Mouse (Mus musculus) brain, embryonic 18.5 days (tissue): ENCODE data around the gene Carmil3.
A peak's percentile ranks its signal among the peaks of the same experiment; 100 is the strongest.

Experiments
- DNase-seq: peaks from one replicate; pipeline ENCODE4 v3.0.0-alpha.2; 2012; ENCODE audit warnings: low read depth, low spot score

Carmil3 gene

DNA sequence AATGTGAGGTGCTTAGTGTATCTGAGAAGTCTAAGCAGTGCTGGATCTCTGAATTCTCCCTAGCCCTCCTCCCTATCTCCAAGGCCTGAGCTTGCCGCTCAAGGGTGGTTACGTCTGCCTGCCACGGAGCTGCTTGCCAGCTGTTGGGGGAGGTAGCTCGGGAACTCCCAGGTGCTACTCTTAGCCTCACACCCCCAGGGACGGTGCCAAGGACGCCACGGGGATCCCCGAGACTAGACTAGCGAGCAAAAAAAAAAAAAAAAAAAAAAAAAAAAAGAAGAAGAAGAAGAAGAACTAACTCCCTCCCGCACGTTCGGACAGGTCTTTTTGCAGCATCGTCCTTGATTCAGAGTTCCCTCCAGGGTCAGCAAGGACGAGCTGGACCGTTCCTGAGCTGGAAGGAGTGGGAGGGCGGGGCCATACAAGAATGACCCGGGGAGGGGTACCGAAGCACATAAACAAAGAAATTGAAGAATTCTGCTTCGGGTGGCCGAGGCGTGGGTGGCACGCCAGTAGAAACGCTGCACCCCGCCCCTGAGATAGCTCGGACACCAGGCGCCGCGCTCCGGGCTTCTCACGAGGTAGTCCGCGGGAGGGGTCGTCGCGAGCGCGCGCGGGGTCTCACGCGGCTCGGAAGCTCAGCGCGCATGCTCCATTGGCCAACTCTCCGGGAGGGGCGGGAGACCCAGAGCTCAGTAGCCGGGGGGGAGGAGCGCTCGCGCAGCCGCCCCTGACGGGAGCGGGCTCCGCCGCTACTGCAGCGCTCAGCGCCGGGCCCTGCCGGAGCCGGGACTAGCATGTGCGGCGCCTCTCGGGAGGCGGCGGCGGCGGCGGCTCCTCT, at the start of gene Carmil3:
TSS of gene Carmil3 (plus strand) at position 291 of the 841 bp plus-strand sequence.
- DNase-seq = peak; percentile 89

- no peak for DNase-seq
Measured at GRCm38 (mm10) chr14:55457693-55458092, 32.8 kb upstream of the Carmil3 start.

- no peak for DNase-seq
Measured at GRCm38 (mm10) chr14:55458273-55458672, 32.2 kb upstream of the Carmil3 start.

GRCm38 (mm10) chr14:55458761-55459160, 31.7 kb upstream of the Carmil3 start:
- DNase-seq = no peak

- no peak for DNase-seq
Measured at GRCm38 (mm10) chr14:55459796-55460195, 30.7 kb upstream of the Carmil3 start.

DNA sequence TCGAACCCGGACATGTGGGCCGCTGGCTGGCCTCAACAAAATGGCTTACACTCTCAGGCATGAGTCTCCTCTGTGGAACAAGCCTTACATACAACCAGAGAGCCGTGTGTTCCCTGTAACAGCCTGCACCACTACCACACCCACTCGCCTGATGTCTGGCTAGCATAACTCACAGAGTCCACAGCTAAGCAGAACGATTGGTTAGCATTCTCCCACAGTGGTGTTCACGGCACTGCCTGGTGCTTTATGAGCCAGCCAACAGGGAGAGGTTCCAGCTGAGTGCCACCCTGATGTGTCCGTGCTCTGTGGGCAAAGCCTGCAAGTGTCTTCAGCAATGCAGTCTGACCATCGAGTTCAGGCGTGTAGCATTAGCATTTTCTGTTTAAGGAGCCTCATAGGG, 30.2 kb upstream of the Carmil3 start:
- DNase-seq = no peak

DNA sequence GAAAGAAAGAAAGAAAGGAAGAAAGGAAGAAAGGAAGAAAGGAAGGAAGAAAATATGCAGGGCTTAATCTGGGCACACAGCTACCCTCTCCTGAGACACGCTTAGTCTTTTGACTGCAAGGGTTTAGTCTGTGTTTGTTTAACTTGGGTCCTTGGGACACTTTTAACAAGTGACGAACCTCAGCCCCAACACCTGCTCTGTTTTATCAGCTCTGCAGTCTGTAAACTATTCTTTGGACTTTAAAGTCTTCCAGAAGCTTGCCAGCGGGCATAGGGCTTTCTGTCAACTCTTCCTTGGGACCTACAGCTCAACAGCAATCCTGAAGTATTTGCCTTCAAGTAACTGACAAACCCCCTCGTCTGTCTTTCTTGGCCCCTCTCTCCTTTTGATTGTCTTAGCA, 28.7 kb upstream of the Carmil3 start:
- no peak for DNase-seq

DNA sequence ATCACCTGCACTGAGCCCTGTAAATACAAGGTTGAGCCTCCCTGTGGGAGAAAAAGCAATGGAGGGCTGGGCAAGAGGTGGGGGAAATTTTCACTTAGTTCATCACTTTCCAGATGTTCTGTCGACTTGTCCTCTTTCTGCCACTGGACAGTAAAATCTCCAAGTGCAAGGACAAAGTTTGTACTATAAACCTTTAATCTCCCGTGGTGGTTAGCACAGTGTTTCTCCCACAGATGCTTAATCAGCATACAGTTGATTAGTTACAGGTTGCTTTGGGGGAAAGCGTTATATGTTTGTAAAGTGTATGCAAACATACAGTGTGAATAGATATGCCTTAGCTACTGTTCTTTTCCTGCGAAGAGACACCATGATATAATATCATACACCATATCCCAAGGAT, 24.0 kb upstream of the Carmil3 start:
- no peak for DNase-seq

- DNase-seq = no peak
Measured at GRCm38 (mm10) chr14:55467108-55467507, 23.3 kb upstream of the Carmil3 start.

- DNase-seq = no peak
Measured at GRCm38 (mm10) chr14:55468301-55468741, 22.1 kb upstream of the Carmil3 start.

GRCm38 (mm10) chr14:55469041-55469440, 21.4 kb upstream of the Carmil3 start:
- DNase-seq = no peak

DNA sequence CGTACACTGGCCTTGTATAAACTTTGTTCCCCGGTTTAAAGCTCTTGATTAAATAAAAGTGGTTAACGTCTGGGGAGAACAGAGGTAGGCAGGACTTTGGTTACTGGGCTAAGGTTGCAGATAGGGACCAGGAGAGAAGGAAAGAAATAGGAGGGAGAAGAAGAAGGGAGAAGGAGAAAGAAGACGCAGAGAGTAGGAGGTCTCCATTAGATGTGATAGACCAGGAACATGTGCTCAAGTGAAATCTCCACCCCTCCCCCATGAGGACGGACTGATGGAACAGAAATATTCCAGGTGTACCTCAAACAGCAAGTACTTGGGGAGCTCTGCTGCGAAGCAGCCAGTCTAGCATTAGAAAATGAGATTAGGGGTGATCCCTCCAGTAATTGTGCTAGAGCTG, 20.6 kb upstream of the Carmil3 start:
- no peak for DNase-seq

- no peak for DNase-seq
Measured at GRCm38 (mm10) chr14:55470806-55471205, 19.6 kb upstream of the Carmil3 start.

- DNase-seq = no peak
Measured at GRCm38 (mm10) chr14:55475654-55476053, 14.8 kb upstream of the Carmil3 start.

DNA sequence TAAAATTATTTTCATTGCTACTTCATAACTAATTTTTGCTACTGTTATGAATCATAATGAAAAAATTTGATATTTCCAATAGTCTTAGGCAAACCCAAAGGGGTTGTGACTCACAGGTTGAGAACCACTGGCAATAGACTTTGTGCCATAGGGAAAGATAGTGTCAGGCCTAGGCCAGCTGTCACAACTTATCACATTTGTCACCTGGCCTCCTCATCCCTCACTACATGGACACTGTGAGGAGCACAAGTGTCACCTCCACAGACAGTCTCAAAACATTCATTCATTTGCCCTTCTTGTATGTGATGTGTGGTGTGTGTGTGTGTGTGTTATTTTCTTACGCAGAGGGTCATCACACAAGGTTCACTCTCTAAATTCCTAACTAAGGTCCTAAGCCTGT, 13.0 kb upstream of the Carmil3 start:
- DNase-seq = no peak

GRCm38 (mm10) chr14:55477829-55478228, 12.6 kb upstream of the Carmil3 start:
- no peak for DNase-seq

DNA sequence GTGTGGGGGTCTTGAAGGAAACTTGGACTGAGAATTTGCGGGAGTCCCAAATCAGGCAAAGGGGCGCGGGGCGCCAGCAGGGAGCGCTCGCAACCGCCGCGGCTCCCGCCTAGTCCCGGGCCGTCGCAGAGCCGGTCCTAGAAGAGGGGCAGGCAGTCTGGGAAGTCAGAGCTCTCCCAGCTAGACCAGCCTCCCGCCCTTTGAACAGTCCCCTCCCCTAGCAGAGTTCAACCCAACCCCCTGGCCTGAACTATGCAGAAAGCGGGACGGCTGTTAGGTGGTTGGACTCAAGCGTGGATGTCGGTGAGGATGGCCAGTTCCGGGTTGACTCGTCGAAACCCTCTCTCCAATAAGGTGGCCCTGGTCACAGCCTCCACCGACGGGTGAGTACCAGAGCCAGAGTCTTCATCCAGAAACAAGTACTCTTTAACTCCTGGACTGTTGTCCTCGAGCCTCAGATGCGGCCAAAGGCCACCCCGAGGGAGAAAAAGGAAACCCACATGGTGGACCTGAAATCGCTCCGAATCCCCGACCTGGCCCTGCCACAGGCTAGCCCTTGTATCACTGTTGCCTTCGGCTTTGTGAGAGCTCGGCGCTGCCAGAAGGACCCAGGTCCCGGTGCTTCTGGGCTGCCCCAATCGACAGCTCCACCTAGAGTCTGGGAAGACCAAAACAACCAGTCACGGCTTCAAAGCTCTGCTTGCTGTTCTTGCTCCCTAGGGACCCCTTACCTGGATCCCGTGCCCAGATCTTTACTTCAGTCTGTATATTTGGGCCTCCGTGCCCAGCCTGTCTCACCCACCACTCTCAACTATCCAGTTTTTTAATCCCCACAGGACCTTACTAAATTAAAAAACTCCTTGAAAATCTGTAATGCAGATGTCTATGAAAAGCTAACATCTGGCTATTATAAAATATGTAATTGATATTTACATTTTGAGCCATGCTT, 11.5 kb upstream of the Carmil3 start, which contains the start of gene Dhrs4:
TSS of gene Dhrs4 (plus strand) at position 108 of the 949 bp plus-strand sequence.
- no peak for DNase-seq

GRCm38 (mm10) chr14:55479629-55480028, 10.8 kb upstream of the Carmil3 start:
- no peak for DNase-seq

- DNase-seq = no peak
Measured at GRCm38 (mm10) chr14:55484430-55485085, 5.9 kb upstream of the Carmil3 start.

DNA sequence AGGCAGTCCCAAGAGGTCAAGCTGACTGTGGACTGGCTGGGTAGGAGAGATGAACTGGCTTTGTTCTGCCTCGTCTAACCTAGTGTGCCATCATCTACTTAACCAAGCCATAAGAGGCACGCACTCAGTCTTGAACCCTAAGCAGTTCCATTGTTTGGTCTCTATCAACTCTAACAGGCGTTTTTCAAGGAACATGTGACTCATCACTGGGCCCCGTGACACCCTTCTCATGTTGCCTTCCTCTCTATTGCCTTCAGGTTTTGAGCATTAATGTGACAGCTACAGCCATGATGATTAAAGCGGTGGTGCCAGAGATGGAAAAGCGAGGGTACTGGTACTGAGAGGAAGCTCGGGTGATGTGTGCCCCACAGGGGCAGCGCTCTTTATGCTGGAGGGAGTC, 3.6 kb upstream of the Carmil3 start:
- no peak for DNase-seq

- no peak for DNase-seq
Measured at GRCm38 (mm10) chr14:55491291-55491833, 911 bp downstream of the Carmil3 start.
